Mouse (Mus musculus) cortical plate, adult 2 months (tissue): ENCODE measurements around the gene Olfr666. TPM values are rescaled to one million over a fixed set of nuclear protein-coding genes. Genes with fewer than 3 reads are reported as not detected.
"Not testable (repeated sequence)": the region's sequence is repeated elsewhere in the genome, so short reads cannot be mapped to it uniquely, and the experiment has no call there.

Experiments used
- H3K27ac ChIP-seq: fragments of 200-500 bp; 2 replicates; pipeline ENCODE4 v1.5.1; 2012; ENCODE audit warnings: low read length, control low read depth, inconsistent platforms; ENCODE audit not compliant: insufficient read depth
- H3K4me1 ChIP-seq: fragments of 200-500 bp; 2 replicates; pipeline ENCODE4 v1.6.1; 2011; ENCODE audit warnings: low read length; ENCODE audit not compliant: control insufficient read depth, insufficient read depth
- H3K4me3 ChIP-seq: fragments of 200-500 bp; 2 replicates; pipeline ENCODE4 v1.5.1; 2011; ENCODE audit warnings: mild to moderate bottlenecking, low read length, control low read depth; ENCODE audit not compliant: insufficient read depth
- CTCF ChIP-seq: fragments of 200-500 bp; IDR thresholded peaks from 2 replicates; pipeline ENCODE4 v1.5.1; 2011; ENCODE audit warnings: mild to moderate bottlenecking, control low read depth, low read length; ENCODE audit not compliant: insufficient read depth; ENCODE audit errors: extremely low read depth
- POLR2A ChIP-seq: fragments of 200-500 bp; IDR thresholded peaks from 2 replicates; pipeline ENCODE4 v1.6.1; 2011; ENCODE audit warnings: mild to moderate bottlenecking, low read length, control low read depth; ENCODE audit not compliant: insufficient read depth; ENCODE audit errors: extremely low read depth
- polyA plus RNA-seq: library from polyadenylated mRNA; depleted of rRNA; stranded (reverse); fragments of >200 nt; gene quantifications from 2 replicates; pipeline ENCODE4 v1.2.3, GENCODE M21; 2012; rRNA removed

Gene Olfr666
- polyA plus RNA-seq: not detected in 2 replicates

- no peak for TF ChIP-seq CTCF
- TF ChIP-seq POLR2A: no peak
- Histone ChIP-seq H3K4me3 (no peak within 1 kb of the TSS), H3K4me1 (no peaks in the 10 kb centered on the region), H3K27ac (no peak within 1 kb of the TSS)
Measured at GRCm38 (mm10) chr7:104895852-104896251, at the start of gene Olfr666. Gene Olfr666, minus strand, starts transcription at chr7:104895952.

DNA sequence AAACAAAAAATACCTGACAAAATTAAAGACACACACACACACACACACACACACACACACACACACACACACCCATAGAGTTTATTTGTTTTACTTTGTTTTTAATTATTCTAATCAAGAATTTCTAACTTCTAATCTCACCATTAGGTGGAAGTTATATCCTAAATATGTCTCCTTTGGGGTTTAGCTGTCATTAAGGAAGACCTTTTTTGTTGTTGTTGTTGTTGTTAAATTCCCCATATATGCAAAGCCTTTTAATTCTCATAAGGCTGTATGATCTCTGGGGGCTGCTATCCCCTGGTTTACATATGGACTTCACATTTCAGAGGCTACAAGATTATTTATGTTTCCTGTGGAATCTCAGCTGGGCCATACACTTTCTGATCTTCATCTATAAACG lies 38.2 kb upstream of the Olfr666 start, which contains the start of gene Olfr669:
TSS of gene Olfr669 (plus strand) at position 301 of the 400 bp plus-strand sequence.
- H3K4me1 ChIP-seq: no peaks in the 10 kb centered on the region
- TF ChIP-seq POLR2A (no peak), CTCF (no peak)
- no peak within 1 kb of the TSS for H3K4me3 ChIP-seq
- H3K27ac ChIP-seq: no peak within 1 kb of the TSS

DNA sequence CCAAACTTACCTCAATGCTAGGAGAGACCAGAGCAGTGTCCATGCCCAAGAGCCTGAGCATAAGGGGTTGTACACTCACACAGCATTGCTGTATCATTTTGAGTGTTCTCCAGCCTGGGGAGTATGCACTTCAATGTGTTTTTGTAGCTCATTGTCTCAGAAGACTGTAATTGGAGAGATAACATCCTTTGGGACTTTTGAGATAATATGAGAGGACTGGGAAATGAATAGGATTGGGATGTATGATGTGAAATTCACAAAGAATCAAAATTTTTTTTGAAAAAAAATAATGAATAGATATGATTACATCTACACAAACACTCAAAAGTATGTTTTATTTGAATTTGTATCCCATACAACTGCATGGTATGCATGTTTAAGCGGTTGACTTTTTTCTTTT lies 32.2 kb upstream of the Olfr666 start, which contains the start of gene Olfr668:
TSS of gene Olfr668 (minus strand) at position 101 of the 400 bp plus-strand sequence.
- H3K27ac ChIP-seq: no peak within 1 kb of the TSS
- H3K4me3 ChIP-seq: no peak within 1 kb of the TSS
- H3K4me1 ChIP-seq: no peaks in the 10 kb centered on the region
- no peak for TF ChIP-seq POLR2A
- TF ChIP-seq CTCF: no peak

- Histone ChIP-seq H3K27ac (no peak within 1 kb of the TSS), H3K4me3 (no peak within 1 kb of the TSS), H3K4me1 (no peaks in the 10 kb centered on the region)
- TF ChIP-seq CTCF (no peak), POLR2A (no peak)
Measured at GRCm38 (mm10) chr7:104921382-104921781, 25.6 kb upstream of the Olfr666 start, which contains the start of gene Olfr667. Gene Olfr667, minus strand, starts transcription at chr7:104921482.

GRCm38 (mm10) chr7:104877731-104878130 lies 18.0 kb downstream of the Olfr666 start, which contains the start of gene Olfr665:
Gene Olfr665, plus strand, starts transcription at chr7:104878031.
- TF ChIP-seq CTCF (no peak), POLR2A (no peak)
- no peaks in the 10 kb centered on the region for H3K4me1 ChIP-seq
- no peak within 1 kb of the TSS for H3K4me3 ChIP-seq
- H3K27ac ChIP-seq: no peak within 1 kb of the TSS

DNA sequence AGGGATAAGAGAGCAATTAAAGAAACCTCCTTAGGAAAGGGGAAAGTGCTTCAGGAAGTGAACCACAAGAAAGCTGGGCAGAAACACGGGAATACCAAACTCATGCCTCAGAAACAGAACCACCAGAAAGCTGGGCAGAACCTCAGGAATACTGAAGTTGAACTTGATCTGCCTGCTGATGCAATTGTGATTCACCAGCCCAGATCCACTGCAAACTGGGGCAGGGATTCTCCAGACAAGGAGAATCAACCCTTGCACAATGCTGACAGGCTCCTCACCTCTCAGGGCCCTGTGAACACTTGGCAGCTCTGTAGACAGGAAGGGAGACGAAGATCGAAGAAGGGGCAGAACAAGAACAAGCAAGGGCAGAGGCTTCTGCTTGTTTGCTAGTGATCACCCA lies 34.4 kb downstream of the Olfr666 start:
- Histone ChIP-seq H3K27ac (no peak overlapping the region), H3K4me1 (no peaks in the 10 kb centered on the region), H3K4me3 (no peak overlapping the region)
- TF ChIP-seq CTCF (no peak), POLR2A (no peak)

DNA sequence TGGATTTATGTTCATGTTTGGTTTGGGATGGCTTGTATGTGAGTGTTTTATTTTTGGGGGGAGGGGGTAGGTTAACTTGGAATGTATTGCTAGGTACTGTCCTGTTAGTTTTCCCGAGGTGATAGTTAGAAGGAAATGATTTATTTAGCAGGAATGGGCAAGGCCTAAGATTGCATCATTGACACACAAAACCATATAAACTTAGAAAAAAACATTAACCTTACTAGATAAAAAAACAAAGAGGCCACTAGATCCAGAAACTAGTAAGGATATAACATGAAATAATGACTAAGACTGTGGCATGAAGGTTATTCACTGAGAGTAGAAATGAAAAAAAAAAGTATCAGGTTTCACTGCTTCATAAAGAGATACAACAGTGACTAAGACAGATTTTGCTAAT lies 38.1 kb downstream of the Olfr666 start:
- no peak overlapping the region for H3K4me3 ChIP-seq
- TF ChIP-seq CTCF (no peak), POLR2A (no peak)
- H3K4me1 ChIP-seq: no peaks in the 10 kb centered on the region
- no peak overlapping the region for H3K27ac ChIP-seq

DNA sequence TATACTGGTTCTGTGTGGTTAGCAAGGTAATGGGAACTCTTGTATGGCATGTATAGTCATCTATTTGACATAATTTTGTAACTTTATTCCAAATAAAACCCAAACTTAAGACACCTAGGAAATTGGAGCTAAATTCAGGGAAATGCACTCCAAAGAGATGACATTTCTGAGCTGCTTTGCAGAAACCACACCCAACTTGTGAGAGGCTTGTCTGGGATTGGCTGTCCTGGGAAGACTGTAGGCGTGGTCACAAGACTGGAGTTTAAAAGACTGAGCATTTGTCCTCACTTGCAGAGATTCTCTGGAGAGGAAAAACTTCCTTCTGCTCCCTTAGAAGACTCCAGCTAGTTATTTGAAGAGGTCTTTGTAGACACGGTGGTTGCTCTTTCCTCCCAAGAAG lies 39.0 kb downstream of the Olfr666 start, which contains the start of gene Usp17la:
TSS of gene Usp17la (plus strand) at position 301 of the 400 bp plus-strand sequence.
- H3K4me3 ChIP-seq, H3K4me1 ChIP-seq, H3K27ac ChIP-seq: not testable (repeated sequence)

- H3K4me3 ChIP-seq: no peak overlapping the region
- TF ChIP-seq CTCF (no peak), POLR2A (no peak)
- no peak overlapping the region for H3K27ac ChIP-seq
Measured at GRCm38 (mm10) chr7:104855248-104855750, 40.5 kb downstream of the Olfr666 start.

DNA sequence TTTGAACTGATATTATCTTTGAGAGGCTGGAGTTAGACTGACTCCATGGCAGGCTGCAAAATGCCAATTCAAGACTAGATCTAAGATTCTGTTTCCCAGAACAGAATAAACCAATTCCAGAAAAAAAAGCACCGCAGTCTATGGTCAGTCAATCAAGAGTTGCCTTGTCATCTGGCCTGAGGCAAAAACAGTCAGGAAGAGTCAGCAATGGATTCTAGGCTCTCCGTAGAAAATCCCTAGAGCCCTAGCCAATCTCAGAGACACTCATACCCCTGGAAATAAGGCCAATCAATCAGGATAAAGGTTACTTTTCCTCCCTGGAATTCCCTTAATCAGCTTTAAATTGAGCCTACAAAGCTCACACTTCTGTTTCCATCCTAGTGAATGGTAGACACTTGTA lies 44.2 kb downstream of the Olfr666 start:
- H3K4me1 ChIP-seq, H3K4me3 ChIP-seq, H3K27ac ChIP-seq: not testable (repeated sequence)

More at GRCm38 (mm10) chr7:104855248-104855750, 40.5 kb downstream of the Olfr666 start:
- H3K4me1 ChIP-seq: no peaks in the 10 kb centered on the region

GRCm38 (mm10) chr7:104843731-104844287 lies 51.9 kb downstream of the Olfr666 start:
- Histone ChIP-seq H3K27ac (no peak overlapping the region), H3K4me3 (no peak overlapping the region), H3K4me1 (no peaks in the 10 kb centered on the region)
- TF ChIP-seq CTCF (no peak), POLR2A (no peak)
